Mouse (Mus musculus) stomach, postnatal 0 days (tissue): ENCODE measurements around the gene Cdca7l.

Source experiments
- CTCF ChIP-seq: IDR thresholded peaks from 2 replicates; pipeline ENCODE4 v1.5.1; 2016; ENCODE audit warnings: antibody characterized with exemption, low read depth, mild to moderate bottlenecking, moderate library complexity
- EP300 ChIP-seq: optimal IDR thresholded peaks from 2 replicates; pipeline ENCODE3; 2016; ENCODE audit warnings: antibody characterized with exemption

GRCm38 (mm10) chr12:117857884-117858283 lies 53.8 kb downstream of the Cdca7l start:
- TF ChIP-seq CTCF (no peak), EP300 (no peak)
